Mouse (Mus musculus): ENCODE measurements around the gene Bok. TPM values are rescaled to one million over a fixed set of nuclear protein-coding genes. Genes with fewer than 3 reads are reported as not detected.

Bok gene
- total RNA-seq, 2 experiments from 2014 or later: 19.1 to 20.5 TPM

DNA sequence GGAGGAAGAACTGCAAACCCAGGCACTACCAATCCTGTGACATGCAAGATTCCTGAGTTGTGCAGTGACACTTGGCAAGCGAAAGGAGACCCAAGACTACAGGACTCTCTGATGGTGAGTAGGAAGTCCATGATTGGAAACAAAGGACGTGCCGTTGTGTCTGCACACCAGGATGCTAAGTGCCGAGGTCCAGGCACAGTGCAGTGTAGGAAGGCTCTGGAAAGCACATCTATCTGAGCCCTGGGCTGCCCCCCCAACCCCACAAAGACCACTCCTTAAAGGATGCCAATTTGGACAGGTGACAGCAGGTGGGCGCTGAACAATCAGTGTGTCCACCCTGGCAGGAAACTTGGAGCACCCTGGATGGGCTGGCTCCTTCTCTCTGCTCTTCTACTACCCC, 45.6 kb downstream of the Bok start:
- no peak for DNase-seq (ENCODE audit: low spot score in 2 of 2)
- intact Hi-C loops (cut with DNase I): no loop called here

DNA sequence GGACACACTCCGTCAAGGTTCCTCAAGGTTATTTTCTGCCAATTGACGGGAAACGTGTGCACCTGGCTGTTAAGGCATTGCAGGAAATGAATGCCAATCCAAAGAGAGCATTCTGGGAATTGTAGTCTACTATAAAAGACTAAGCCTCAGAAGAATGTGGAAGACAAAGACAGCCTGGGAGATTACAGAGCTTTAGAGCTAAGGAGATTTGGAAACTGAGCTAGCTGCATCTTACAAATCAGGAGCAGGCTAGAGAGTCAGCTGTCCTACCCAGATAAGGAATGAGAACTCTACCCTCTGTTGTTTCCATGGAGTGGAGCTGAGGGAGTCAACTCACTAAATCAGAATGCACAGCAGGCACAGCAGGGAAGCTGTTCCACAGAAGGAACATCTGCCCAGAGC, 46.4 kb downstream of the Bok start:
- intact Hi-C loops (cut with DNase I): no loop called here
- DNase-seq (ENCODE audit: low spot score in 2 of 2): peak; percentile 18 to 30

DNA sequence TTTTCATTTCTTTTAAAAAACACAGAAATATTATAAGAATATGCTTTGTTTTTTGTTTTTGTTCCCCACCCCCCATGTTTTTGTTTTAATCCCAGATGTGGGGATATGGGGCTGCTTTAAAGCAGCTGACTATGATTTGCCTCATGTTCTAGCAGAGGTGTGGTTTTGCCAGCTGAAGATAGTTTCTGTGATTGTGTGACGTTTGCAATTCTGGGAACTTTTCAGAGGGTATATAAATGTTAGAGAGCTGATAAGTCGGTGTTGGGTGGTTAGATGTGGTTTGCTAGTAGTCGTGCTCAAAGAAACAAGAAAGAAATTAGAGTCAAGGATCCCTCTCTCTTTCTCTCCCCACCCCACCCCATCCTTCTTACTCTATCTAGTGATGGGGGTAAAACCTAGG, 50.4 kb downstream of the Bok start:
- intact Hi-C loops (cut with DNase I): no loop called here
- no peak for DNase-seq (ENCODE audit: low spot score in 2 of 2)

DNA sequence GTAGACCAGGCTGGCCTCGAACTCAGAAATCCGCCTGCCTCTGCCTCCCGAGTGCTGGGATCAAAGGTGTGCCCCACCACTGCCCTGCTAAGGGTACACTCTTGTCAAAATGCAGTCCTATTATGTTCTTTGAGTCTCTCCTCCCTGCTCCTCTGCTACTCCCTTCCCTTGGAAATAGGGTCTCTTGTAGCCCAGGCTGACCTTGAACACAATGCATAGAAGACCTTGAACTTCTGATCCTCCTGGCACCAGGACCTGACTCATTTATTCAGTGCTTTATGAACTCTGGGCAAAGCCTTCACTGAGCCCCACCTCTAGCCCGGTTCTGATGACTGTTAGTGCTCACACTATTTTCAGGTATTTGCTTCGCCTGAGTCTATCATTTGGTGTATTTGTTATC, 52.3 kb downstream of the Bok start:
- intact Hi-C loops (cut with DNase I): no loop called here
- no peak for DNase-seq (ENCODE audit: low spot score in 2 of 2)

DNA sequence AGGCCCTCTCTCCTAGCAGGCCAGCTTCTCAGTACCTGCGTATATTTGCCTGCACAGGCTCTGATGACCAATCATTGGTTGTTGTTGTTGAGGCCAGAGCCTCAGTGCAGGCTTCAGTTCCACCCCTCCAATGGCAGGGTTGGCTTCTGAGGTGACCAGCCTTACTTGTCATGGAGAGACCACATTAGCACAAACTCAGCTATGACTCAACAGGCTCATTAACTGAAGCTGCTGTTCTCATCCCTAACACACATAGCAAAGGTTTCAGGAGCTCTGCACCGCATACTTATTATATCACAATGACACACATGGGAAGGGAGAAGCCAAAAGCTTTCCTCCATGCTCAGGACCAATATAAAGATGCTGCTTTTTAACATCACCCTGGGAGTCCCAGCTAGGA, 55.2 kb downstream of the Bok start:
- DNase-seq (ENCODE audit: low spot score in 2 of 2): no peak
- intact Hi-C loops (cut with DNase I): no loop called here

DNA sequence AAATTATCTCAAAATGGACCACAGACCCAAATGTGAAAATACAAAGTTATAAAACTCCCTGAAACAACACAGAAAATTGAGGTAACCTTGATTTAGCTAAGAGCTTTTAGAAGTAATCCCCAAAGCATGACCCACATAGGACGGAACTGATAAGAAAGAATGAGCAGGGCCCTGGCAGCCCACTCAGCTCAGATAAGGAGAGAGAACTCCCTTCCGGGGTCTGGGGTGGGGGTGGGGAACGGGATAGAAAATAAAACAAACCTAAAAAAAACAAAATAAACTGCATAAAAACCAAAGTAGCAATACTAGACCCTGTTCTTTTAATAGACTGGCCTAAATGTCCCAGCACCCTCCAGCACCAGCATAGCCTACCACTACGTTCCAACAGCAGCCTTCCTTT, 56.5 kb downstream of the Bok start:
- intact Hi-C loops (cut with DNase I): no loop called here
- no peak for DNase-seq (ENCODE audit: low spot score in 2 of 2)

DNA sequence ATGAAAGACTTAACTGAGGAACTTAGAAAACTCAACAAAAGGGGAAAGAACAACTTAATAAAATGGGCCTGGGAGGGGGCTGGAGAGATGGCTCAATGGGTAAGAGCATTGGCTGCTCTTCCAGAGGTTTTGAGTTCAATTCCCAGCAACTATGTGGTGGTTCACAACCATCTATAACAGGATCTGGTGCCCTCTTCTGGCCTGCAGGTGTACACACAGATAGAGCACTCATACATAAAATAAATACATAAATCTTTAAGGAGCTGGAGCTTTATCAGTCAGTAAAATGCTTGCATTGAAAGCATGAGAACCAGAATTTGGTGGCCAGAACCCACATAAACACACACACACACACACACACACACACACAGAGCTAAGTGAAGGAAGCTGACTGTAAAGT, 57.5 kb downstream of the Bok start:
- no peak for DNase-seq (ENCODE audit: low spot score in 2 of 2)
- intact Hi-C loops (cut with DNase I): no loop called here

Other genes starting within 250 kb of the Bok start
- gene Hdlbp, start 206.8 kb upstream of the Bok start, total RNA-seq (2021): 100 to 1,000 TPM; 159 to 165 TPM
- gene Farp2, start 173.6 kb upstream of the Bok start, total RNA-seq (2021): 10 to 100 TPM; 11.0 to 11.6 TPM
- gene Stk25, start 27.0 kb upstream of the Bok start, total RNA-seq (2021): 100 to 1,000 TPM; 382 to 402 TPM
- gene Atg4b, start 65.8 kb downstream of the Bok start, total RNA-seq (2021): 10 to 100 TPM; 68.3 to 76.7 TPM
- gene Thap4, start 69.2 kb downstream of the Bok start, total RNA-seq (2021): 10 to 100 TPM; 31.2 to 34.2 TPM
- 10 to 100 TPM; 58.6 to 61.5 TPM for gene Dtymk, start 116.3 kb downstream of the Bok start, total RNA-seq (2021)
- gene Ing5, start 118.3 kb downstream of the Bok start, total RNA-seq (2021): 1 to 10 TPM; 7.3 to 9.1 TPM
- gene D2hgdh, start 139.2 kb downstream of the Bok start, total RNA-seq (2021): 10 to 100 TPM in 1 of 2 experiments, 1 to 10 TPM in 1; 10.0 to 11.8 TPM
- gene Gal3st2, start 175.6 kb downstream of the Bok start, total RNA-seq (2021): under 1 TPM in 1 of 2 experiments, not detected in 1; 0.15 TPM
- gene Gal3st2b, start 232.7 kb downstream of the Bok start, total RNA-seq (2021): under 1 TPM; 0.33 to 0.68 TPM

Data from left cerebral cortex, postnatal 14 days (tissue).